Mouse (Mus musculus) cerebellum, adult 8-10 months (tissue): ENCODE data around the gene Tex44.
A peak's percentile ranks its signal among the peaks of the same experiment; 100 is the strongest.

Experiments
- DNase-seq: peaks from one replicate; pipeline ENCODE4 v3.0.0; 2022

The Tex44 gene

GRCm38 (mm10) chr1:86424336-86424735 is 1.8 kb upstream of the Tex44 start:
- no peak for DNase-seq

GRCm38 (mm10) chr1:86424835-86425547 is 1.1 kb upstream of the Tex44 start:
- no peak for DNase-seq

GRCm38 (mm10) chr1:86430056-86430455 is 3.9 kb downstream of the Tex44 start:
- DNase-seq: peak; percentile 79

GRCm38 (mm10) chr1:86432778-86433177 is 6.6 kb downstream of the Tex44 start:
- no peak for DNase-seq

- peak; percentile 30 for DNase-seq
These were observed 7.2 kb downstream of the Tex44 start for GRCm38 (mm10) chr1:86433359-86433758.

- DNase-seq: no peak
These were observed 7.9 kb downstream of the Tex44 start for GRCm38 (mm10) chr1:86434001-86434400.

- peak; percentile 94 for DNase-seq
These were observed 8.5 kb downstream of the Tex44 start for GRCm38 (mm10) chr1:86434439-86435201.

- DNase-seq: peak; percentile 49
These were observed 9.2 kb downstream of the Tex44 start for GRCm38 (mm10) chr1:86435302-86435821.

GRCm38 (mm10) chr1:86437219-86438013 is 11.3 kb downstream of the Tex44 start:
- no peak for DNase-seq

- no peak for DNase-seq
These were observed 11.8 kb downstream of the Tex44 start for GRCm38 (mm10) chr1:86438014-86438319.

- peak; percentile 21 for DNase-seq
These were observed 12.4 kb downstream of the Tex44 start for GRCm38 (mm10) chr1:86438501-86438900.

GRCm38 (mm10) chr1:86439487-86440170 is 13.5 kb downstream of the Tex44 start:
- peak; percentile 36 for DNase-seq

- DNase-seq: peak; percentile 96
These were observed 14.2 kb downstream of the Tex44 start for GRCm38 (mm10) chr1:86440171-86440886.

- DNase-seq: peak; percentile 46
These were observed 15.0 kb downstream of the Tex44 start for GRCm38 (mm10) chr1:86440887-86441723.

- DNase-seq: no peak
These were observed 15.5 kb downstream of the Tex44 start for GRCm38 (mm10) chr1:86441724-86441979.

GRCm38 (mm10) chr1:86441980-86442831 is 16.1 kb downstream of the Tex44 start:
- DNase-seq: peak; percentile 91

GRCm38 (mm10) chr1:86442832-86443231 is 16.7 kb downstream of the Tex44 start:
- no peak for DNase-seq

GRCm38 (mm10) chr1:86443386-86444172 is 17.4 kb downstream of the Tex44 start:
- no peak for DNase-seq

GRCm38 (mm10) chr1:86447596-86448171 is 21.6 kb downstream of the Tex44 start:
- DNase-seq: no peak
